ENCODE assay signal across 8 mouse cellular contexts in the genomic region with DNA sequence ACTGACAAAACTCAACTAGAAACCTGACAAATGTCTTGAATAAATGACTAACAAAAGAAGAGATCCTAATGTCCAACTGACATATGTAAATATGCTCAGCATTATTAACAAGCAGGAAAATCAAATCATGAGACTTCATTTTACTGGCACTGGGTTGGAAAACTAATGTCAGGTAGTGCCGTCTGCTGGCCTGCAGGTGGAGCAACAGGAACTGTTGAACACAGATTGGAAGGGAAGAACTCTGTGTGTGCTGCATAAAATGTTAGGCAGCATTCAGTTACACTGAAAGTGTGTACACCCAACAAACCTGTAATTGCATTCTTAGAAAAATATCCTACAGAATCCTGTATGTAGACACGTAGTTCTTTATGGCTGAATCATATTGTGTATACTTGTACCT. TPM values are rescaled to one million over a fixed set of nuclear protein-coding genes. Genes with fewer than 3 reads are reported as not detected.
DNase-seq lines count a peak whose midpoint lies in the region; ATAC-seq and TF ChIP-seq lines count a peak whose summit lies in the region.

No protein-coding gene starts in this region.

- no peaks in the 10 kb centered on the region for H3K4me1 ChIP-seq in midbrain, embryonic 14.5 days (ENCODE audit: control insufficient read depth, insufficient read depth, low read length)
- H3K4me1 ChIP-seq in midbrain, embryonic 16.5 days (ENCODE audit: control insufficient read depth, insufficient read depth, low read length), result no peaks in the 10 kb centered on the region

- intact Hi-C loops in gastrocnemius, adult 2 months (cut with DNase I), result no loop called here
- intact Hi-C loops in gastrocnemius, postnatal 36 days (cut with DNase I), result no loop called here

- H3K4me2 ChIP-seq in midbrain, embryonic 14.5 days (ENCODE audit: low read length), result no peak overlapping the region
- H3K4me2 ChIP-seq in midbrain, embryonic 16.5 days (ENCODE audit: low read length), result no peak overlapping the region

- no peak overlapping the region for H3K27ac ChIP-seq in gastrocnemius, adult 2 months
- H3K27ac ChIP-seq in midbrain, embryonic 14.5 days (replicated peaks; ENCODE audit: low read depth, low read length), result no peak overlapping the region
- H3K27ac ChIP-seq in midbrain, embryonic 16.5 days (ENCODE audit: low read length), result no peak overlapping the region

- 30% methylated on average over 2 of the region's 2 CpGs for whole genome bisulfite sequencing in midbrain, embryonic 14.5 days
- WGBS in midbrain, embryonic 16.5 days, result 17% methylated on average over 2 of the region's 2 CpGs

- ATAC-seq in midbrain, embryonic 14.5 days (ENCODE audit: low FRiP score, low TSS enrichment), result no peak
- no peak for ATAC-seq in midbrain, embryonic 16.5 days
- ATAC-seq in megakaryocyte, adult 5-6 weeks (ENCODE audit: poor library complexity, severe bottlenecking), result 0 out of 2 replicates have a peak, but pooled peaks have one; percentile 49

- H3K27me3 ChIP-seq in midbrain, embryonic 14.5 days (ENCODE audit: control insufficient read depth, insufficient read depth, low read length), result no peaks in the 10 kb centered on the region
- no peaks in the 10 kb centered on the region for H3K27me3 ChIP-seq in midbrain, embryonic 16.5 days (ENCODE audit: control insufficient read depth, insufficient read depth, low read depth, low read length)

- H3K9me3 ChIP-seq in midbrain, embryonic 14.5 days (ENCODE audit: control insufficient read depth, low read length), result no peaks in the 10 kb centered on the region
- no peaks in the 10 kb centered on the region for H3K9me3 ChIP-seq in midbrain, embryonic 16.5 days (replicated peaks; ENCODE audit: control insufficient read depth, low read length, poor library complexity, severe bottlenecking)

- no peak overlapping the region for H3K9ac ChIP-seq in midbrain, embryonic 14.5 days (replicated peaks; ENCODE audit: low read length)
- H3K9ac ChIP-seq in midbrain, embryonic 16.5 days (ENCODE audit: low read depth, low read length), result no peak overlapping the region

- no peak for DNase-seq in gastrocnemius, adult 2 months
- no peak for DNase-seq in gastrocnemius, postnatal 36 days
- peak; percentile 62 for DNase-seq in midbrain, embryonic 14.5 days
- peak; percentile 42 for DNase-seq in brain, adult 2 months (ENCODE audit: low read depth, low spot score)
- DNase-seq in urinary bladder, adult 18-20 months (ENCODE audit: low spot score in 2 of 2), result no peak
- no peak for DNase-seq in heart, adult 11 months

- H3K4me3 ChIP-seq in gastrocnemius, adult 2 months, result no peak overlapping the region
- H3K4me3 ChIP-seq in midbrain, embryonic 14.5 days (replicated peaks; ENCODE audit: low read depth, low read length), result no peak overlapping the region
- no peak overlapping the region for H3K4me3 ChIP-seq in midbrain, embryonic 16.5 days (ENCODE audit: low read depth, low read length)

- H3K36me3 ChIP-seq in midbrain, embryonic 14.5 days (ENCODE audit: control insufficient read depth, insufficient read depth, low read length), result no peaks in the 10 kb centered on the region
- H3K36me3 ChIP-seq in midbrain, embryonic 16.5 days (ENCODE audit: control insufficient read depth, insufficient read depth, low read length), result no peaks in the 10 kb centered on the region

- peak; percentile 40 for TF ChIP-seq CTCF in gastrocnemius, adult 2 months (IDR thresholded peaks at IDR 0.05)

RNA-seq across cellular contexts. Expression of gene Tmsb15b2, which starts 15.6 kb away (rescaled TPM):
- 10 to 100 TPM in 1 of 2 experiments, 1 to 10 TPM in 1; 5.1 to 10.7 TPM for total RNA-seq in gastrocnemius, adult 2 months (2021)
- total RNA-seq in gastrocnemius, postnatal 36 days (2021), result 1 to 10 TPM; 2.2 to 7.0 TPM
- polyA plus RNA-seq in midbrain, embryonic 14.5 days (2014; fragmentation: Nextera tagmentation; extraction: Ambion mirVana), result 101 and 105 TPM in 2 replicates
- 80.7 and 96.3 TPM in 2 replicates for polyA plus RNA-seq in midbrain, embryonic 16.5 days (2015; fragmentation: Nextera tagmentation; extraction: Ambion mirVana)
- 8.5 and 14.0 TPM in 2 replicates for total RNA-seq in megakaryocyte, adult 5-6 weeks (2015)
- not detected in 2 replicates for total RNA-seq in megakaryocyte, adult 5-6 weeks (2017)

RNA-seq across cellular contexts. Expression of gene Tmsb15l, which starts 17.0 kb away (rescaled TPM):
- total RNA-seq in gastrocnemius, adult 2 months (2021), result under 1 TPM in 1 of 2 experiments, not detected in 1; 0.75 TPM
- under 1 TPM; 0.46 to 0.59 TPM for total RNA-seq in gastrocnemius, postnatal 36 days (2021)
- 9.1 and 10.4 TPM in 2 replicates for polyA plus RNA-seq in midbrain, embryonic 14.5 days (2014; fragmentation: Nextera tagmentation; extraction: Ambion mirVana)
- polyA plus RNA-seq in midbrain, embryonic 16.5 days (2015; fragmentation: Nextera tagmentation; extraction: Ambion mirVana), result 6.3 and 7.0 TPM in 2 replicates
- 2.1 TPM in 1 of 2 replicates, not detected in the other for total RNA-seq in megakaryocyte, adult 5-6 weeks (2015)
- 3.9 and 10.4 TPM in 2 replicates for total RNA-seq in megakaryocyte, adult 5-6 weeks (2017)

RNA-seq across cellular contexts. Expression of gene Tmsb15b1, which starts 17.0 kb away (rescaled TPM):
- 1 to 10 TPM in 1 of 2 experiments, not detected in 1; 2.4 TPM for total RNA-seq in gastrocnemius, adult 2 months (2021)
- 1 to 10 TPM; 1.5 to 3.4 TPM for total RNA-seq in gastrocnemius, postnatal 36 days (2021)
- 29.4 and 33.4 TPM in 2 replicates for polyA plus RNA-seq in midbrain, embryonic 14.5 days (2014; fragmentation: Nextera tagmentation; extraction: Ambion mirVana)
- 28.5 and 30.3 TPM in 2 replicates for polyA plus RNA-seq in midbrain, embryonic 16.5 days (2015; fragmentation: Nextera tagmentation; extraction: Ambion mirVana)
- total RNA-seq in megakaryocyte, adult 5-6 weeks (2015), result 3.6 and 5.0 TPM in 2 replicates
- 1.3 and 4.1 TPM in 2 replicates for total RNA-seq in megakaryocyte, adult 5-6 weeks (2017)

RNA-seq across cellular contexts. Expression of gene H2bfm, which starts 32.6 kb away (rescaled TPM):
- total RNA-seq in gastrocnemius, adult 2 months (2021), result not detected
- not detected for total RNA-seq in gastrocnemius, postnatal 36 days (2021)
- polyA plus RNA-seq in midbrain, embryonic 14.5 days (2014; fragmentation: Nextera tagmentation; extraction: Ambion mirVana), result not detected in 2 replicates
- not detected in 2 replicates for polyA plus RNA-seq in midbrain, embryonic 16.5 days (2015; fragmentation: Nextera tagmentation; extraction: Ambion mirVana)
- total RNA-seq in megakaryocyte, adult 5-6 weeks (2015), result not detected in 2 replicates
- total RNA-seq in megakaryocyte, adult 5-6 weeks (2017), result not detected in 2 replicates

RNA-seq across cellular contexts. Expression of gene Zcchc18, which starts 33.3 kb away (rescaled TPM):
- under 1 TPM in 1 of 2 experiments, not detected in 1; 0.11 TPM for total RNA-seq in gastrocnemius, adult 2 months (2021)
- total RNA-seq in gastrocnemius, postnatal 36 days (2021), result not detected
- 304 and 316 TPM in 2 replicates for polyA plus RNA-seq in midbrain, embryonic 14.5 days (2014; fragmentation: Nextera tagmentation; extraction: Ambion mirVana)
- polyA plus RNA-seq in midbrain, embryonic 16.5 days (2015; fragmentation: Nextera tagmentation; extraction: Ambion mirVana), result 473 and 553 TPM in 2 replicates
- total RNA-seq in megakaryocyte, adult 5-6 weeks (2015), result 0.29 and 0.46 TPM in 2 replicates
- not detected in 2 replicates for total RNA-seq in megakaryocyte, adult 5-6 weeks (2017)

Comparison
In these comparisons a context has a peak if more than half of its experiments do, and no peak if none do; other contexts are left out.
1. DNase-seq: peak in midbrain, embryonic 14.5 days (single experiment) and brain, adult 2 months (single experiment); none in gastrocnemius, adult 2 months (single experiment), gastrocnemius, postnatal 36 days (0 of 2), urinary bladder, adult 18-20 months (0 of 2) and heart, adult 11 months (single experiment).